Mouse (Mus musculus) ES-E14 (cell line): Measurements from ENCODE around the gene Krt14.

Source experiments
- CHD2 ChIP-seq: IDR thresholded peaks from 2 replicates; pipeline ENCODE4 v1.6.1; 2014; ENCODE audit warnings: mild to moderate bottlenecking, low read depth, low read length, inconsistent platforms
- HCFC1 ChIP-seq: IDR thresholded peaks from 2 replicates; pipeline ENCODE4 v1.6.1; 2012; ENCODE audit warnings: low read length, inconsistent platforms, borderline replicate concordance; ENCODE audit not compliant: insufficient read depth
- MAFK ChIP-seq: IDR thresholded peaks from 2 replicates; pipeline ENCODE4 v1.6.1; 2014; ENCODE audit warnings: mild to moderate bottlenecking, low read depth, low read length, inconsistent platforms; ENCODE audit not compliant: insufficient read depth
- ZC3H11A ChIP-seq: IDR thresholded peaks from 2 replicates; pipeline ENCODE4 v1.6.1; 2012; ENCODE audit warnings: low read depth, mild to moderate bottlenecking, inconsistent platforms, low read length, borderline replicate concordance

DNA sequence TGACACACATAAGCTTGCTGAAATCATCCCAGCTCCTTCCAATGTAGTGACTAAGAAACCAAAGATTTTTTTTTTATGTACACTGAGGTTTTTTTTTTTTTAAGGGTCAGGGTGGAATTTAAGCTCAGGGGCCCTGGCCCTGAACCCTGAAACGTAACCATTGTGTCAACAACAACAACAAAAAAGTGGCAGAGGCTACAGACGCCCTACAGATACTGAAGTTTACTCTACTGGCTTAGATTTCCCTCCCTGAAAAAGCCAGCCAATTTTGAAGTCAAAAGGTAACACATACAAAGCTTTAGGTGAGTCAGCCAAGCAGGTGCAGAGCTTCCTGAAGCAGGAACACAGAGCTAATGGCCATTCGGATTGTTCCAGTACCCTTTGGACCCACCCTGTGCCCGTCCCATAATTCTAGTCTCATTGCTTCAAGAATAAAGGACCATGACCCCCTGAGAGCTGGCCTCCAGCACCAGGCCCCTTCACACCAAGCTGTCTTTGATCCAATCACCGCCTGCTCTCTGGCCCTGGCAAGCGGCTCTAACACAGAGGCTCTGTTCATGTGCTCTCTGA is 49.4 kb downstream of the Krt14 start:
- TF ChIP-seq ZC3H11A (no peak), MAFK (no peak), HCFC1 (no peak), CHD2 (no peak)
